Mouse (Mus musculus): ENCODE measurements around the gene Hip1r. TPM values are rescaled to one million over a fixed set of nuclear protein-coding genes. Genes with fewer than 3 reads are reported as not detected.
A peak's percentile ranks its signal among the peaks of the same experiment; 100 is the strongest.

The Hip1r gene
- polyA plus RNA-seq, 1 experiment = 53.6 TPM

DNA sequence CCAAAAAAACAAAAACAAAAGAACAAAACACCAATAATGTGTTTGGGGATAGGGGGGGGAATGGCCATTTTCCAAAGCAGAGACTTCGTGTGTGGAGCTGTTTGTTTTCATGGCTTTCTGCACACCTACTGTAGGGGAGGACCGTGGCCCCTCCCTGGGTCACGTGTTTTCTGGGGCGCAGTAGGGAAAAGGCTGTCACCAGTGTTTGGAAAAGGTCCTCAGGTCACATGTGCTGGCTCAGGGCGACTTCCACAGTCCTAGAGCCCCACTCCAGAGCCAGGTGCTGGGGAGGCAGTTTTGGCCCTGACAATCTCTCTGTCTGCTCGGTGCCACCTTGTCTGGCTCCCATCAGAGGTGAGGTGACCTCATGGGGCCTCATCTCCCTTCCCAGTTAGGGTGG is 22.0 kb downstream of the Hip1r start:
- TF ChIP-seq POLR2A (IDR thresholded peaks at IDR 0.05; ENCODE audit: borderline replicate concordance, control insufficient read depth, low read depth, low read length) = no peak
- no peak for TF ChIP-seq CTCF (IDR thresholded peaks at IDR 0.05; ENCODE audit: control insufficient read depth, insufficient read depth, low read length)

DNA sequence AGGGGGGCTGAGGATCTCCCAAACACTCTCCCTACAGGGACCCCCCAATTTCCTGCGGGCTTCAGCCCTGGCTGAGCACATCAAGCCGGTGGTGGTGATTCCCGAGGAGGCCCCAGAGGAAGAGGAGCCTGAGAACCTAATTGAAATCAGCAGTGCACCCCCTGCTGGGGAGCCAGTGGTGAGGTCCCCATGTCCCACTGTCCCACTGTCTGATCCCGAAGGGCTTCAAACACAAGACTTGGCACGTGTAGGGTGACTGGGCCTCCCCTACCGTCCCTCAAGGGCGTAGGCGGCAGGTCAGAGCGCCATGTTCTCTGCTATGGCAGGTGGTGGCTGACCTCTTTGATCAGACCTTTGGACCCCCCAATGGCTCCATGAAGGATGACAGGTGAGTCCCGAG is 22.8 kb downstream of the Hip1r start:
- Histone ChIP-seq H3K4me1 (ENCODE audit: control insufficient read depth, insufficient read depth, low read length) (no peaks in the 10 kb centered on the region), H3K4me3 (replicated peaks; ENCODE audit: control insufficient read depth, low read depth, low read length) (no peak overlapping the region), H3K27ac (ENCODE audit: control insufficient read depth, insufficient read depth, low read depth, low read length, poor library complexity) (no peak overlapping the region)
- 85% methylated on average over 10 of the region's 10 CpGs for WGBS
- TF ChIP-seq CTCF (IDR thresholded peaks at IDR 0.05; ENCODE audit: control insufficient read depth, insufficient read depth, low read length) = no peak
- TF ChIP-seq POLR2A (IDR thresholded peaks at IDR 0.05; ENCODE audit: borderline replicate concordance, control insufficient read depth, low read depth, low read length) = no peak

More for the DNA sequence above, 22.0 kb downstream of the Hip1r start:
- Histone ChIP-seq H3K27ac (ENCODE audit: control insufficient read depth, insufficient read depth, low read depth, low read length, poor library complexity) (no peak overlapping the region), H3K4me1 (ENCODE audit: control insufficient read depth, insufficient read depth, low read length) (no peaks in the 10 kb centered on the region), H3K4me3 (replicated peaks; ENCODE audit: control insufficient read depth, low read depth, low read length) (no peak overlapping the region)
- WGBS = 82% methylated on average over 6 of the region's 6 CpGs

DNA sequence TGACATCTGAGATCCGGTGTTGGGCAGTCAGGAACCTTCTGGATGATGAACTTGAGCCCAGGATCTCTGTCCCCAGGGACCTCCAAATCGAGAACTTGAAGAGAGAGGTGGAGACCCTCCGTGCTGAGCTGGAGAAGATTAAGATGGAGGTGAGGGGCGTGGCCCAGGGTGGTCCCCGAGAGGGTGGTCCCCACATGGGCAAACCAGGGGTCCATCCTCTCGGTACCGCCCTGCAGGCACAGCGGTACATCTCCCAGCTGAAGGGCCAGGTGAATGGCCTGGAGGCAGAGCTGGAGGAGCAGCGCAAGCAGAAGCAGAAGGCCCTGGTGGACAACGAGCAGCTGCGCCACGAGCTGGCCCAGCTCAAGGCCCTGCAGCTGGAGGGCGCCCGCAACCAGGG is 23.3 kb downstream of the Hip1r start:
- 83% methylated on average over 14 of the region's 14 CpGs for WGBS
- Histone ChIP-seq H3K4me3 (replicated peaks; ENCODE audit: control insufficient read depth, low read depth, low read length) (no peak overlapping the region), H3K4me1 (ENCODE audit: control insufficient read depth, insufficient read depth, low read length) (no peaks in the 10 kb centered on the region), H3K27ac (ENCODE audit: control insufficient read depth, insufficient read depth, low read depth, low read length, poor library complexity) (no peak overlapping the region; the same call in 1 of the 2 replicates)
- TF ChIP-seq CTCF (IDR thresholded peaks at IDR 0.05; ENCODE audit: control insufficient read depth, insufficient read depth, low read length) = no peak
- TF ChIP-seq POLR2A (IDR thresholded peaks at IDR 0.05; ENCODE audit: borderline replicate concordance, control insufficient read depth, low read depth, low read length) = 0 out of 2 replicates have a peak, but pooled peaks have one; percentile 28

DNA sequence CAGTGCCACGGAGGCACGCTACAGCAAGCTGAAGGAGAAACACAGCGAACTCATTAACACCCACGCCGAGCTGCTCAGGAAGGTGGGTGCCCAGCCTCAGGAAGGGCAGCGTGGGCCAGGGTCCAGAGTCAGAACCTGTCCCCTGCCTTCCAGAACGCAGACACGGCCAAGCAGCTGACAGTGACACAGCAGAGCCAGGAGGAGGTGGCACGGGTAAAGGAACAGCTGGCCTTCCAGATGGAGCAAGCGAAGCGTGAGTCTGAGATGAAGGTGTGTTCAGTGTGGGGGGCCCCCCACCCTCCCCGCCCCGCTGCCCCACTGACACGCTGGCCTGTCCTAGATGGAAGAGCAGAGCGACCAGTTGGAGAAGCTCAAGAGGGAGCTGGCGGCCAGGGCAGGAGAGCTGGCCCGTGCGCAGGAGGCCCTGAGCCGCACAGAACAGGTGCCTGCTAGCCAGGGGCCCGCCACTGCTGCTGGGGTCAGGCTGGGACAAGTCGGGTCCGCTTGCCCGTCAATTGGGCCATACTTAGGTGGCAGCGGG is 23.9 kb downstream of the Hip1r start:
- TF ChIP-seq CTCF (IDR thresholded peaks at IDR 0.05; ENCODE audit: control insufficient read depth, insufficient read depth, low read length) (no peak), POLR2A (IDR thresholded peaks at IDR 0.05; ENCODE audit: borderline replicate concordance, control insufficient read depth, low read depth, low read length) (no peak)
- 91% methylated on average over 24 of the region's 24 CpGs for WGBS
- no peak overlapping the region; the same call in 1 of the 2 replicates for H3K27ac ChIP-seq (ENCODE audit: control insufficient read depth, insufficient read depth, low read depth, low read length, poor library complexity)
- H3K4me1 ChIP-seq (ENCODE audit: control insufficient read depth, insufficient read depth, low read length) = no peaks in the 10 kb centered on the region
- H3K4me3 ChIP-seq (replicated peaks; ENCODE audit: control insufficient read depth, low read depth, low read length) = no peak overlapping the region

DNA sequence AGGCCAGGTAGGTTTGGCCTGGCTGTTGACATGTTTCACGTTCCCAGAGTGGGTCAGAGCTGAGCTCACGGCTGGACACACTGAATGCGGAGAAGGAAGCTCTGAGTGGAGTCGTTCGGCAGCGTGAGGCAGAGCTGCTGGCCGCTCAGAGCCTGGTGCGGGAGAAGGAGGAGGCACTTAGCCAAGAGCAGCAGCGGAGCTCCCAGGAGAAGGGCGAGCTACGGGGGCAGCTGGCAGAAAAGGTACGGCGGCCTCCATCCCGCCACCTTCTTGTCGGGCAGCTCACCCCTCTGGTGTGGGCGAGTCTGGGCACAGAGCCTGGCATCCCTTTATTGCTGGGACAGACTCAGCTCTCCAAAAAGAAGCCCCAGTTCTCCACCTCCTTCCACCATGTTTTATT is 24.4 kb downstream of the Hip1r start:
- Histone ChIP-seq H3K4me1 (ENCODE audit: control insufficient read depth, insufficient read depth, low read length) (no peaks in the 10 kb centered on the region), H3K27ac (ENCODE audit: control insufficient read depth, insufficient read depth, low read depth, low read length, poor library complexity) (no peak overlapping the region), H3K4me3 (replicated peaks; ENCODE audit: control insufficient read depth, low read depth, low read length) (no peak overlapping the region)
- WGBS = 91% methylated on average over 16 of the region's 16 CpGs
- no peak for TF ChIP-seq POLR2A (IDR thresholded peaks at IDR 0.05; ENCODE audit: borderline replicate concordance, control insufficient read depth, low read depth, low read length)
- TF ChIP-seq CTCF (IDR thresholded peaks at IDR 0.05; ENCODE audit: control insufficient read depth, insufficient read depth, low read length) = no peak

DNA sequence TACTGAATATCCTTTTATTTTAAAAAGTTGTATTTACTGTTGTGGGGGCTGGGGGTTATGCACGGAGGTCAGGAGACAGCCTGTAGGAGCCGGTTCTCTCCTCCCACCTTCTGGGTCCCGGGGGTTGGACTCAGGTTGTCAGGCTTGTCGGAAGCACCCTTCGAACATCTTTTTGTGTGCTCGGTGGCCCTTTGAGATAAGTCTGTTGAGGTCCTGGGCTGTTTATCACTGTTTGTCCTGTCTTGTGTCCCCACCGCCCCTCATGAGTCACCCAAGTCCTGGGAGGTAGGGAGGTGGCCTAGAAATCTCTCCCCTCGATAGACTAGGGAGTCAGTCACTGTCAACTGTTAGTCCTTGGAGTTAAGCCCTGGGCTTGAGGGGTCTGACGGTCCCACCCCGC is 24.9 kb downstream of the Hip1r start:
- H3K4me1 ChIP-seq (ENCODE audit: control insufficient read depth, insufficient read depth, low read length) = no peaks in the 10 kb centered on the region
- TF ChIP-seq POLR2A (IDR thresholded peaks at IDR 0.05; ENCODE audit: borderline replicate concordance, control insufficient read depth, low read depth, low read length) = no peak
- TF ChIP-seq CTCF (IDR thresholded peaks at IDR 0.05; ENCODE audit: control insufficient read depth, insufficient read depth, low read length) = no peak
- WGBS = 64% methylated on average over 10 of the region's 10 CpGs
- H3K27ac ChIP-seq (ENCODE audit: control insufficient read depth, insufficient read depth, low read depth, low read length, poor library complexity) = no peak overlapping the region
- no peak overlapping the region for H3K4me3 ChIP-seq (replicated peaks; ENCODE audit: control insufficient read depth, low read depth, low read length)

DNA sequence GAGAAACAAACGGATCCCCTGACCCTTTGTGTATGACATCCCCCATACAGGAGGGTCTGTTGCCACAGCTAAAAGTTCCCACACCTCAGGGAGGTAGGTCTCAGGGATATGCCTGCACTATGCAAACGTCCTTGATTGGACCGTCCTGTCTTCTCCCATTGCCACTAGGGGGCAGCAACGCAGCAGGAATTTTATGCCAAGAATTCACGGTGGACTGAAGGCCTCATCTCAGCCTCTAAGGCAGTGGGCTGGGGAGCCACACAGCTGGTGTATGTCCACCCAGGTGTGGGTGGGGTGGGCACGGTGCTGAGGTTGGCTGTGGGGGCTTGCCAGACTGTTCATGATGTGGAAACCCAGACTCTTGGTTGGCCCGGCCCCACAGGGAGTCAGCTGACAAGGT is 27.4 kb downstream of the Hip1r start:
- TF ChIP-seq CTCF (IDR thresholded peaks at IDR 0.05; ENCODE audit: control insufficient read depth, insufficient read depth, low read length) = peak; percentile 98
- TF ChIP-seq POLR2A (IDR thresholded peaks at IDR 0.05; ENCODE audit: borderline replicate concordance, control insufficient read depth, low read depth, low read length) = no peak
- Histone ChIP-seq H3K27ac (ENCODE audit: control insufficient read depth, insufficient read depth, low read depth, low read length, poor library complexity) (no peak overlapping the region), H3K4me3 (replicated peaks; ENCODE audit: control insufficient read depth, low read depth, low read length) (no peak overlapping the region), H3K4me1 (ENCODE audit: control insufficient read depth, insufficient read depth, low read length) (no peaks in the 10 kb centered on the region)
- WGBS = 11% methylated on average over 7 of the region's 7 CpGs

DNA sequence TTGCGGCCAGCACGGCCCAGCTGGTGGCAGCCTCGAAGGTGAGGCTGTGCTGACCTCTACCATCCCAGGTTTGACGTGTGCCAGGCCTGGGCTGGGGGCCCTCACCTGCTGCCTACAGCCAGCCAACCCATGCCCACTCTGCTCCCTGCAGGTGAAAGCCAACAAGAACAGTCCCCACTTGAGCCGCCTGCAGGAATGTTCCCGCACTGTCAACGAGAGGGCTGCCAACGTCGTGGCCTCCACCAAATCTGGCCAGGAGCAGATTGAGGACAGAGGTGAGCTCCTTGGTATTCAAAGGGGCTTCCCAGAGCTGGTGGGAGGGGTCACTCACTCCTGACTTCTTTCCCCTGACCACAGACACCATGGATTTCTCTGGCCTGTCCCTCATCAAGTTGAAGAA is 27.8 kb downstream of the Hip1r start:
- Histone ChIP-seq H3K4me1 (ENCODE audit: control insufficient read depth, insufficient read depth, low read length) (no peaks in the 10 kb centered on the region), H3K27ac (ENCODE audit: control insufficient read depth, insufficient read depth, low read depth, low read length, poor library complexity) (no peak overlapping the region), H3K4me3 (replicated peaks; ENCODE audit: control insufficient read depth, low read depth, low read length) (no peak overlapping the region)
- TF ChIP-seq POLR2A (IDR thresholded peaks at IDR 0.05; ENCODE audit: borderline replicate concordance, control insufficient read depth, low read depth, low read length) (0 out of 2 replicates have a peak, but pooled peaks have one; percentile 9), CTCF (IDR thresholded peaks at IDR 0.05; ENCODE audit: control insufficient read depth, insufficient read depth, low read length) (no peak)
- WGBS = 59% methylated on average over 9 of the region's 9 CpGs

DNA sequence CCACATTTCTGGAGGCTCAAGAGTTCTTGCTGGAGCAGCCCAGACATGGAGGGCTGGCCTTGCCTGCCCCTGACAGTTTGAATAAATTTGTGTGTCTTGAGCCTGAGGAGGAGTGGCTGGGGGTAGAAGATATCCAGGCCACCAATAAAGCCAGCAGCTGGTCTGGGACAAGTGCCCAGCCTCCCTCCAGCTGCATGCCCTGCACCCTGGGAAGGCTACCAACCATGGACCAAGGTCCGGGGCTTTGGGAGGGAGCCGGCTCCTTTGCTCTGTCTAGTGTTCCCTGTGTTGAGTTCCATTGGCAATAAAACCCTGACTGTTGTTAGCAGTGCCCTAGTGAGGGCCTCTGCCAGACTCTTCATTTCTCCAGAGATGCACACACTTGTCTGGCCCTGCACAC is 29.4 kb downstream of the Hip1r start:
- Histone ChIP-seq H3K4me3 (replicated peaks; ENCODE audit: control insufficient read depth, low read depth, low read length) (no peak overlapping the region), H3K4me1 (ENCODE audit: control insufficient read depth, insufficient read depth, low read length) (no peaks in the 10 kb centered on the region), H3K27ac (ENCODE audit: control insufficient read depth, insufficient read depth, low read depth, low read length, poor library complexity) (no peak overlapping the region)
- TF ChIP-seq CTCF (IDR thresholded peaks at IDR 0.05; ENCODE audit: control insufficient read depth, insufficient read depth, low read length) = no peak
- TF ChIP-seq POLR2A (IDR thresholded peaks at IDR 0.05; ENCODE audit: borderline replicate concordance, control insufficient read depth, low read depth, low read length) = no peak
- 71% methylated on average over 2 of the region's 2 CpGs for WGBS

All from bone marrow, adult 2 months (tissue).